Mouse (Mus musculus) sigmoid colon, adult 10 weeks (tissue): ENCODE measurements around the gene Olfr1258. TPM values are rescaled to one million over a fixed set of nuclear protein-coding genes. Genes with fewer than 3 reads are reported as not detected.

Experiments used
- polyA plus RNA-seq: library from polyadenylated mRNA; stranded (reverse); fragments of 350-450 nt; fragmentation: Illumina TruSeq; extraction: RNeasy Lipid Tissue Mini Kit (QIAGEN cat#74804); gene quantifications from one replicate; pipeline ENCODE4 v1.2.3, GENCODE M21; 2014; ENCODE audit warnings: low read depth, low replicate concordance

Olfr1258 gene
- not detected for polyA plus RNA-seq

GRCm38 (mm10) chr2:89927009-89927408 lies at the start of gene Olfr1258:
Gene Olfr1258, plus strand, starts transcription at chr2:89927309.

GRCm38 (mm10) chr2:89878137-89878536 lies 49.0 kb upstream of the Olfr1258 start, which contains the start of gene Olfr1257:
Gene Olfr1257, plus strand, starts transcription at chr2:89878437.

GRCm38 (mm10) chr2:89948564-89948963 lies 21.5 kb downstream of the Olfr1258 start, which contains the start of gene Olfr1259:
Gene Olfr1259, minus strand, starts transcription at chr2:89948664.

GRCm38 (mm10) chr2:89974184-89974583 lies 47.1 kb downstream of the Olfr1258 start, which contains the start of gene Olfr1260:
Gene Olfr1260, plus strand, starts transcription at chr2:89974340.

Other genes starting within 250 kb of the Olfr1258 start
- not detected for gene Olfr1252, start 202.3 kb upstream of the Olfr1258 start, polyA plus RNA-seq
- not detected for gene Olfr1253, start 170.2 kb upstream of the Olfr1258 start, polyA plus RNA-seq
- gene Olfr1254, start 133.7 kb upstream of the Olfr1258 start, polyA plus RNA-seq, result not detected
- gene Olfr1255, start 115.3 kb upstream of the Olfr1258 start, polyA plus RNA-seq, result not detected
- gene Olfr1256, start 85.8 kb upstream of the Olfr1258 start, polyA plus RNA-seq, result not detected
- gene Olfr48, start 79.1 kb upstream of the Olfr1258 start, polyA plus RNA-seq, result not detected
- not detected for gene Olfr1257, start 48.9 kb upstream of the Olfr1258 start, polyA plus RNA-seq
- gene Olfr1259, start 21.4 kb downstream of the Olfr1258 start, polyA plus RNA-seq, result not detected
- not detected for gene Olfr1260, start 47.0 kb downstream of the Olfr1258 start, polyA plus RNA-seq
- not detected for gene Olfr1261, start 63.9 kb downstream of the Olfr1258 start, polyA plus RNA-seq
- not detected for gene Olfr1262, start 72.8 kb downstream of the Olfr1258 start, polyA plus RNA-seq
- not detected for gene Olfr1263, start 84.8 kb downstream of the Olfr1258 start, polyA plus RNA-seq
- gene Olfr1264, start 98.3 kb downstream of the Olfr1258 start, polyA plus RNA-seq, result not detected
- not detected for gene Olfr1265, start 108.0 kb downstream of the Olfr1258 start, polyA plus RNA-seq
- not detected for gene Olfr140, start 136.3 kb downstream of the Olfr1258 start, polyA plus RNA-seq
- gene Olfr1269, start 194.1 kb downstream of the Olfr1258 start, polyA plus RNA-seq, result not detected
- gene Olfr32, start 215.0 kb downstream of the Olfr1258 start, polyA plus RNA-seq, result not detected
- not detected for gene Olfr1270, start 225.8 kb downstream of the Olfr1258 start, polyA plus RNA-seq